Mouse (Mus musculus) thymus, adult 2 months (tissue): Measurements from ENCODE around the gene Hcar1.

Source experiments
- CTCF ChIP-seq: fragments of 200-500 bp; IDR thresholded peaks from 2 replicates; pipeline ENCODE4 v1.5.1; 2012; ENCODE audit warnings: mild to moderate bottlenecking, control low read depth, low read length, moderate library complexity, borderline replicate concordance; ENCODE audit not compliant: control insufficient read depth, poor library complexity, insufficient read depth; ENCODE audit errors: extremely low read depth
- POLR2A ChIP-seq: fragments of 200-500 bp; IDR thresholded peaks from 2 replicates; pipeline ENCODE4 v1.6.1; 2012; ENCODE audit warnings: mild to moderate bottlenecking, low read length, control low read depth, moderate library complexity; ENCODE audit not compliant: control insufficient read depth, poor library complexity, insufficient read depth; ENCODE audit errors: extremely low read depth

- TF ChIP-seq CTCF (no peak), POLR2A (no peak)
These were observed 52.1 kb downstream of the Hcar1 start for GRCm38 (mm10) chr5:123827659-123828091.
